ENCODE assay signal across 24 mouse cellular contexts in genomic region chr11:10923998-10924397, GRCm38 (mm10).
"Had no signal": no experiment of that assay in that cellular context is flagged by ENCODE, and none has a peak within 500 bp of the region (broad histone marks: within the 10 kb centered on the region; RNA-seq: fewer than 3 reads in every experiment).

No protein-coding gene starts in this region.

- H3K4me1 ChIP-seq: heart, embryonic 13.5 days; heart, embryonic 15.5 days; intestine, embryonic 15.5 days; kidney, embryonic 15.5 days; liver, embryonic 12.5 days had no signal

- H3K4me2 ChIP-seq: heart, embryonic 11.5 days; heart, embryonic 13.5 days; heart, embryonic 15.5 days; hindbrain, embryonic 14.5 days; intestine, embryonic 15.5 days; kidney, embryonic 15.5 days; liver, embryonic 12.5 days had no signal

- H3K27ac ChIP-seq: heart, adult 2 months; heart, embryonic 13.5 days; heart, embryonic 15.5 days; hindbrain, embryonic 14.5 days; intestine, embryonic 15.5 days; kidney, embryonic 15.5 days; kidney, postnatal 0 days; layer of hippocampus, adult 2 months; left cerebral cortex, adult 2 months; liver, embryonic 12.5 days; liver, embryonic 14.5 days had no signal

- H3K27me3 ChIP-seq: heart, embryonic 13.5 days; heart, embryonic 15.5 days; intestine, embryonic 15.5 days; kidney, embryonic 15.5 days; liver, embryonic 12.5 days had no signal

- H3K9ac ChIP-seq: heart, embryonic 13.5 days; heart, embryonic 15.5 days; hindbrain, embryonic 14.5 days; intestine, embryonic 15.5 days; kidney, embryonic 15.5 days; liver, embryonic 12.5 days; liver, embryonic 14.5 days had no signal

- H3K4me3 ChIP-seq: heart, adult 2 months; heart, embryonic 13.5 days; heart, embryonic 15.5 days; intestine, embryonic 15.5 days; kidney, embryonic 15.5 days; layer of hippocampus, adult 2 months; left cerebral cortex, adult 2 months; liver, embryonic 12.5 days had no signal

- H3K36me3 ChIP-seq: heart, embryonic 13.5 days; heart, embryonic 15.5 days; intestine, embryonic 15.5 days; kidney, embryonic 15.5 days; liver, embryonic 12.5 days had no signal

- ATAC-seq: hindbrain, embryonic 16.5 days; inflammation-experienced regulatory T-cells, adult 6 months; intestine, embryonic 15.5 days; intestine, postnatal 0 days; liver, embryonic 12.5 days had no signal

- DNase-seq: gastrocnemius, postnatal 14 days; gastrocnemius, postnatal 36 days; heart, adult 11 months; heart, adult 2 months; heart, postnatal 14 days; heart, postnatal 36 days; kidney, adult 18-20 months; kidney, adult 9 months; kidney, postnatal 14 days; kidney, postnatal 36 days had no signal

- H3K9me3 ChIP-seq: heart, embryonic 13.5 days; heart, embryonic 15.5 days; intestine, embryonic 15.5 days; kidney, embryonic 15.5 days; liver, embryonic 12.5 days had no signal
